In genomic region chr15:7978640-7979039, GRCm38 (mm10) we compare ENCODE assay signal across 13 mouse cellular contexts.
"Had no signal": no experiment of that assay in that cellular context is flagged by ENCODE, and none has a peak within 500 bp of the region (broad histone marks: within the 10 kb centered on the region; RNA-seq: fewer than 3 reads in every experiment).

No protein-coding gene starts in this region.

- DNase-seq: kidney, postnatal 36 days; layer of hippocampus, adult 9-11 months; left cerebral cortex, postnatal 4 days; lung, adult 18-20 months; midbrain, embryonic 14.5 days; retina, postnatal 1 day; right cerebral cortex, postnatal 4 days; thymus, postnatal 36 days had no signal

- H3K4me3 ChIP-seq: limb, embryonic 13.5 days; midbrain, embryonic 10.5 days; neural tube, embryonic 13.5 days had no signal

- H3K27ac ChIP-seq: kidney, postnatal 0 days; limb, embryonic 13.5 days; liver, embryonic 14.5 days; midbrain, embryonic 10.5 days; neural tube, embryonic 13.5 days had no signal

- H3K4me1 ChIP-seq: midbrain, embryonic 10.5 days; neural tube, embryonic 13.5 days had no signal

- H3K9ac ChIP-seq: limb, embryonic 13.5 days; liver, embryonic 14.5 days; neural tube, embryonic 13.5 days had no signal

- H3K27me3 ChIP-seq: limb, embryonic 13.5 days; neural tube, embryonic 13.5 days had no signal
